Comparison of ENCODE assay signal across 27 mouse cellular contexts in the genomic region with DNA sequence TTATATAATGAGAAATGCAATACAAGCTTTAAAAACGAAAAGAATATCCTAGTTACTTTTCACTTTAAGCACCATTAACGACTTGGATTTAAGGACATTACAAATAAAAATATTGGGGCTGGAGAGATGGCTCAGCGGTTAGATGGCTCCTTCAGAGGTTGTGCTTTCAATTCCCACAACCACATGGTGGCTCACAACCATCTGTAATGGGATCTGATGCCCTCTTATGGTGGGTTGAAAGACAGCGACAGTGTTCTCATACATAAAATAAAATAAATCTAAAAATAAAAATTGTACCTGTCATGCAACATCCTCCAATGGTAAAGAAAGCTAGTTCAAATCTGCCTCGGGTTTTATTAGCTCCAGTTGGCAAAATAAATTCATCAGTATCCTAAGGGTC. TPM values are rescaled to one million over a fixed set of nuclear protein-coding genes. Genes with fewer than 3 reads are reported as not detected.
A peak's percentile ranks its signal among the peaks of the same experiment; 100 is the strongest.
DNase-seq lines count a peak whose midpoint lies in the region; ATAC-seq and TF ChIP-seq lines count a peak whose summit lies in the region.
"Not testable (repeated sequence)": the region's sequence is repeated elsewhere in the genome, so short reads cannot be mapped to it uniquely, and the experiment has no call there.
"Had no signal": no experiment of that assay in that cellular context is flagged by ENCODE, and none has a peak within 500 bp of the region (broad histone marks: within the 10 kb centered on the region; RNA-seq: fewer than 3 reads in every experiment).

No protein-coding gene starts in this region.

- not testable (repeated sequence) for H3K27ac ChIP-seq in MEL (ENCODE audit: control insufficient read depth, low read depth, low read length); heart, postnatal 0 days (ENCODE audit: low read depth); layer of hippocampus, adult 2 months; liver, postnatal 0 days (ENCODE audit: low read depth)

- not testable (repeated sequence) for TF ChIP-seq EP300 in MEL (IDR thresholded peaks at IDR 0.05; ENCODE audit: low read depth in 1 of 2, low read length in 2 of 2); heart, postnatal 0 days (IDR thresholded peaks at IDR 0.05; ENCODE audit: low read depth); liver, postnatal 0 days (IDR thresholded peaks at IDR 0.05; ENCODE audit: low read depth)

- H3K4me3 ChIP-seq in MEL (ENCODE audit: control insufficient read depth in 1 of 2, insufficient read depth in 1 of 2, low read depth in 2 of 2, low read length in 2 of 2); heart, postnatal 0 days (ENCODE audit: low read depth, low read length); layer of hippocampus, adult 2 months; liver, postnatal 0 days (ENCODE audit: low read depth, low read length): not testable (repeated sequence)

- peak; percentile 22; the same call in 1 of the 2 replicates for TF ChIP-seq RAD21 in MEL (IDR thresholded peaks at IDR 0.05; ENCODE audit: low read depth, low read length)

- H3K4me2 ChIP-seq in heart, postnatal 0 days (ENCODE audit: low read depth, low read length); liver, postnatal 0 days (ENCODE audit: low read depth, low read length): not testable (repeated sequence)

- H3K79me2 ChIP-seq in MEL (ENCODE audit: control insufficient read depth, insufficient read depth, low read length, poor library complexity), result peaks cover 27% of the 10 kb centered on the region

- not testable (repeated sequence) for H3K9ac ChIP-seq in MEL (ENCODE audit: control insufficient read depth, low read depth, low read length, poor library complexity, severe bottlenecking); heart, postnatal 0 days (replicated peaks; ENCODE audit: low read depth, low read length); liver, postnatal 0 days (replicated peaks)

- H3K36me3 ChIP-seq in MEL (ENCODE audit: control insufficient read depth in 1 of 2, insufficient read depth in 2 of 2, low read length in 2 of 2), result peaks cover 57 to 60% of the 10 kb centered on the region in 2 experiments
- H3K36me3 ChIP-seq in heart, postnatal 0 days (replicated peaks; ENCODE audit: control insufficient read depth, insufficient read depth, low read length), result peaks cover 67% of the 10 kb centered on the region
- peaks cover 50% of the 10 kb centered on the region for H3K36me3 ChIP-seq in liver, postnatal 0 days (replicated peaks; ENCODE audit: insufficient read depth, low read length)
- not testable (repeated sequence) for H3K36me3 ChIP-seq in splenic B cell, adult 2 months (ENCODE audit: control insufficient read depth, insufficient read depth, low read length, poor library complexity, severe bottlenecking)

- WGBS in heart, postnatal 0 days, result 75% methylated on average over 5 of the region's 5 CpGs
- 66% methylated on average over 5 of the region's 5 CpGs for WGBS in liver, postnatal 0 days (ENCODE audit: insufficient replicate concordance)

- peaks cover 15 to 16% of the 10 kb centered on the region in 2 experiments for H3K4me1 ChIP-seq in MEL (ENCODE audit: control insufficient read depth in 1 of 2, insufficient read depth in 2 of 2, low read length in 2 of 2)
- H3K4me1 ChIP-seq in heart, postnatal 0 days (ENCODE audit: control insufficient read depth, insufficient read depth); liver, postnatal 0 days (ENCODE audit: insufficient read depth): not testable (repeated sequence)

- not testable (repeated sequence) for H3K27me3 ChIP-seq in MEL (ENCODE audit: control insufficient read depth in 1 of 2, insufficient read depth in 2 of 2, low read length in 2 of 2); heart, postnatal 0 days (ENCODE audit: control insufficient read depth, insufficient read depth, low read length); liver, postnatal 0 days (ENCODE audit: insufficient read depth, low read length); splenic B cell, adult 2 months (ENCODE audit: control insufficient read depth, insufficient read depth, low read length, poor library complexity, severe bottlenecking)

- peak; percentile 20 to 66 (median 26); a peak in 5 of 6 replicates for TF ChIP-seq CTCF in MEL (IDR thresholded peaks at IDR 0.05 in 2 of 3, conservative IDR thresholded peaks at IDR 0.05 in 1 of 3; ENCODE audit: control insufficient read depth in 1 of 3, insufficient read depth in 1 of 3, low read depth in 2 of 3, low read length in 3 of 3, poor library complexity in 1 of 3, severe bottlenecking in 1 of 3)
- 0 out of 2 replicates have a peak, but pooled peaks have one; percentile 3 for TF ChIP-seq CTCF in heart, postnatal 0 days (IDR thresholded peaks at IDR 0.05; ENCODE audit: low read depth)
- peak; percentile 54 for TF ChIP-seq CTCF in layer of hippocampus, adult 2 months (conservative IDR thresholded peaks at IDR 0.05)
- peak; percentile 36; the same call in 1 of the 2 replicates for TF ChIP-seq CTCF in liver, postnatal 0 days (IDR thresholded peaks at IDR 0.05; ENCODE audit: low read depth)

- not testable (repeated sequence) for ATAC-seq in heart, postnatal 0 days (ENCODE audit: insufficient read depth, low read depth); liver, postnatal 0 days

- H3K9me3 ChIP-seq in MEL (replicated peaks; ENCODE audit: insufficient read depth, low read length); heart, postnatal 0 days (replicated peaks; ENCODE audit: control insufficient read depth, low read length); liver, postnatal 0 days (ENCODE audit: low read length): not testable (repeated sequence)

- not testable (repeated sequence) for TF ChIP-seq POLR2A in MEL (IDR thresholded peaks at IDR 0.05; ENCODE audit: control insufficient read depth in 1 of 2, insufficient read depth in 1 of 2, low read depth in 1 of 2, low read length in 2 of 2, poor library complexity in 1 of 2)

- peak; percentile 35 for DNase-seq in A20 (ENCODE audit: low read depth, low spot score)
- peak; percentile 53 for DNase-seq in MEL (ENCODE audit: low read depth, low spot score)
- DNase-seq in brain, adult 2 months (ENCODE audit: low read depth, low spot score), result peak; percentile 11
- DNase-seq in heart, postnatal 0 days (ENCODE audit: low spot score); layer of hippocampus, adult 2 months (ENCODE audit: low spot score in 2 of 2); liver, postnatal 0 days: not testable (repeated sequence)
- peak; percentile 19 for DNase-seq in splenic B cell, adult 2 months (ENCODE audit: low read depth, low spot score)

TF ChIP-seq in MEL, 35 proteins besides CTCF, POLR2A, EP300 and RAD21:
- TF ChIP-seq SIN3A (IDR thresholded peaks at IDR 0.05; ENCODE audit: low read length), result peak; percentile 45; the same call in 1 of the 2 replicates
- TF ChIP-seq ZNF384 (IDR thresholded peaks at IDR 0.05; ENCODE audit: low read depth, low read length), result 0 out of 2 replicates have a peak, but pooled peaks have one; percentile 3
- TF ChIP-seq MYC (IDR thresholded peaks at IDR 0.05; ENCODE audit: low read depth, low read length), result 0 out of 2 replicates have a peak, but pooled peaks have one; percentile 37
- TF ChIP-seq ZC3H11A (IDR thresholded peaks at IDR 0.05; ENCODE audit: low read depth, low read length), result 0 out of 2 replicates have a peak, but pooled peaks have one; percentile 9
- peak; percentile 50 for TF ChIP-seq SMC3 (IDR thresholded peaks at IDR 0.05; ENCODE audit: low read depth, low read length)
- peak; percentile 44; the same call in 1 of the 2 replicates for TF ChIP-seq MXI1 (IDR thresholded peaks at IDR 0.05; ENCODE audit: low read depth, low read length)
TF ChIP-seq in MEL: peak in this region for 6; not testable (repeated sequence) for 29.

RNA-seq across cellular contexts. Expression of a gene that starts 8.1 kb away (rescaled TPM):
- total RNA-seq in MEL (2012; rRNA removed), result 417 and 425 TPM in 2 replicates
- 100 to 1,000 TPM in 1 of 2 experiments, not detected in 1; 431 TPM for polyA plus RNA-seq in MEL (2012; ENCODE audit: insufficient read depth in 1 of 2, insufficient read length in 2 of 2, low read depth in 1 of 2, low replicate concordance in 2 of 2, missing spikeins in 1 of 2)
- 273 and 367 TPM in 2 replicates for total RNA-seq in heart, postnatal 0 days (2014; rRNA removed; ENCODE audit: low replicate concordance)
- polyA plus RNA-seq in heart, postnatal 0 days (2015; fragmentation: Nextera tagmentation; extraction: Ambion mirVana), result 440 and 486 TPM in 2 replicates
- 10 to 100 TPM; 74.0 to 78.7 TPM for total RNA-seq in layer of hippocampus, adult 2 months (2021)
- polyA plus RNA-seq in liver, postnatal 0 days (2015; fragmentation: Nextera tagmentation; extraction: Ambion mirVana), result 211 and 219 TPM in 2 replicates

RNA-seq across cellular contexts. Expression of a gene that starts 8.2 kb away (rescaled TPM):
- 43.0 and 43.8 TPM in 2 replicates for total RNA-seq in MEL (2012; rRNA removed)
- 10 to 100 TPM in 1 of 2 experiments, not detected in 1; 32.6 TPM for polyA plus RNA-seq in MEL (2012; ENCODE audit: insufficient read depth in 1 of 2, insufficient read length in 2 of 2, low read depth in 1 of 2, low replicate concordance in 2 of 2, missing spikeins in 1 of 2)
- 21.0 and 21.4 TPM in 2 replicates for total RNA-seq in heart, postnatal 0 days (2014; rRNA removed; ENCODE audit: low replicate concordance)
- 15.9 and 16.5 TPM in 2 replicates for polyA plus RNA-seq in heart, postnatal 0 days (2015; fragmentation: Nextera tagmentation; extraction: Ambion mirVana)
- 10 to 100 TPM; 42.8 to 50.8 TPM for total RNA-seq in layer of hippocampus, adult 2 months (2021)
- polyA plus RNA-seq in liver, postnatal 0 days (2015; fragmentation: Nextera tagmentation; extraction: Ambion mirVana), result 7.0 and 7.4 TPM in 2 replicates

RNA-seq across cellular contexts. Expression of a gene that starts 33.9 kb away (rescaled TPM):
- 64.6 and 67.3 TPM in 2 replicates for total RNA-seq in MEL (2012; rRNA removed)
- polyA plus RNA-seq in MEL (2012; ENCODE audit: insufficient read depth in 1 of 2, insufficient read length in 2 of 2, low read depth in 1 of 2, low replicate concordance in 2 of 2, missing spikeins in 1 of 2), result 10 to 100 TPM; 54.5 to 57.9 TPM
- 137 and 180 TPM in 2 replicates for total RNA-seq in heart, postnatal 0 days (2014; rRNA removed; ENCODE audit: low replicate concordance)
- 60.8 and 62.1 TPM in 2 replicates for polyA plus RNA-seq in heart, postnatal 0 days (2015; fragmentation: Nextera tagmentation; extraction: Ambion mirVana)
- 100 to 1,000 TPM in 1 of 2 experiments, 10 to 100 TPM in 1; 99.1 to 107 TPM for total RNA-seq in layer of hippocampus, adult 2 months (2021)
- 126 and 141 TPM in 2 replicates for polyA plus RNA-seq in liver, postnatal 0 days (2015; fragmentation: Nextera tagmentation; extraction: Ambion mirVana)

RNA-seq across cellular contexts. Expression of a gene that starts 51.7 kb away (rescaled TPM):
- not detected in 2 replicates for total RNA-seq in MEL (2012; rRNA removed)
- not detected for polyA plus RNA-seq in MEL (2012; ENCODE audit: insufficient read depth in 1 of 2, insufficient read length in 2 of 2, low read depth in 1 of 2, low replicate concordance in 2 of 2, missing spikeins in 1 of 2)
- not detected in 2 replicates for total RNA-seq in heart, postnatal 0 days (2014; rRNA removed; ENCODE audit: low replicate concordance)
- polyA plus RNA-seq in heart, postnatal 0 days (2015; fragmentation: Nextera tagmentation; extraction: Ambion mirVana), result not detected in 2 replicates
- not detected for total RNA-seq in layer of hippocampus, adult 2 months (2021)
- polyA plus RNA-seq in liver, postnatal 0 days (2015; fragmentation: Nextera tagmentation; extraction: Ambion mirVana), result 0.22 and 0.44 TPM in 2 replicates
- total RNA-seq: adrenal gland, adult 8-10 months; adrenal gland, postnatal 36 days; common myeloid progenitor, adult 5-6 weeks; gastrocnemius, postnatal 10 days; gastrocnemius, postnatal 4 days; heart, adult 18-20 months; heart, postnatal 25 days had no signal
- polyA plus RNA-seq: brain, embryonic 14.5 days; C2C12; embryonic facial prominence, embryonic 11.5 days; embryonic facial prominence, embryonic 15.5 days; erythroblast, embryonic 14.5 days; forebrain, embryonic 10.5 days; forebrain, embryonic 14.5 days; G1E; heart, embryonic 11.5 days; heart, embryonic 15.5 days; hindbrain, embryonic 10.5 days; hindbrain, embryonic 14.5 days; intestine, embryonic 16.5 days had no signal

Comparison
In these comparisons a context has a peak if more than half of its experiments do, and no peak if none do; other contexts are left out.
1. CTCF ChIP-seq: peak in every context shown above with its lines; median percentile 54 in layer of hippocampus, adult 2 months; 36 in liver, postnatal 0 days; 26 in MEL; 3 in heart, postnatal 0 days.